Mouse (Mus musculus) brown adipose tissue, adult 24 weeks (tissue): ENCODE data around the gene Dnah2. TPM values are rescaled to one million over a fixed set of nuclear protein-coding genes. Genes with fewer than 3 reads are reported as not detected.

Source experiments
- H3K27ac ChIP-seq: fragments of 200-500 bp; replicated peaks from 2 replicates; pipeline ENCODE4 v1.5.1; 2012; ENCODE audit warnings: low read depth, mild to moderate bottlenecking, low read length
- H3K4me1 ChIP-seq: fragments of 200-500 bp; 2 replicates; pipeline ENCODE4 v1.6.1; 2012; ENCODE audit warnings: low read length, mixed read lengths; ENCODE audit not compliant: control insufficient read depth, insufficient read depth, insufficient read length
- H3K4me3 ChIP-seq: fragments of 200-500 bp; 2 replicates; pipeline ENCODE4 v1.5.1; 2012; ENCODE audit warnings: low read depth, mild to moderate bottlenecking, low read length, moderate library complexity; ENCODE audit not compliant: insufficient read depth
- polyA plus RNA-seq: library from polyadenylated mRNA; stranded (reverse); fragments of >200 nt; gene quantifications from 2 replicates; pipeline ENCODE4 v1.2.4, GENCODE M21; 2012; ENCODE audit not compliant: missing spikeins, insufficient read depth, insufficient read length

The Dnah2 gene
- polyA plus RNA-seq, 1 experiment: not detected

GRCm38 (mm10) chr11:69417449-69418384 is 131.2 kb downstream of the Dnah2 start:
- H3K27ac ChIP-seq: peak overlapping the region; percentile 98
- H3K4me1 ChIP-seq: peaks cover 13% of the 10 kb centered on the region
- H3K4me3 ChIP-seq: peak overlapping the region; percentile 66

GRCm38 (mm10) chr11:69416921-69417448 is 131.9 kb downstream of the Dnah2 start:
- peak overlapping the region; percentile 98 for H3K27ac ChIP-seq
- peak overlapping the region; percentile 66 for H3K4me3 ChIP-seq
- H3K4me1 ChIP-seq: peaks cover 13% of the 10 kb centered on the region

- Histone ChIP-seq H3K4me3 (peak overlapping the region; percentile 66; the same call in 1 of the 2 replicates), H3K27ac (peak overlapping the region; percentile 98), H3K4me1 (peaks cover 15% of the 10 kb centered on the region)
Observed at GRCm38 (mm10) chr11:69416509-69416908, 132.4 kb downstream of the Dnah2 start.

GRCm38 (mm10) chr11:69415668-69416451 is 133.1 kb downstream of the Dnah2 start:
- peaks cover 15% of the 10 kb centered on the region for H3K4me1 ChIP-seq

GRCm38 (mm10) chr11:69415327-69415667 is 133.6 kb downstream of the Dnah2 start:
- peaks cover 15% of the 10 kb centered on the region for H3K4me1 ChIP-seq
- H3K27ac ChIP-seq: peak overlapping the region; percentile 90

More at GRCm38 (mm10) chr11:69415668-69416451, 133.1 kb downstream of the Dnah2 start:
- H3K4me3 ChIP-seq: peak overlapping the region; percentile 68
- H3K27ac ChIP-seq: peak overlapping the region; percentile 90

GRCm38 (mm10) chr11:69414421-69415326 is 134.2 kb downstream of the Dnah2 start:
- Histone ChIP-seq H3K4me1 (peaks cover 15% of the 10 kb centered on the region), H3K4me3 (peak overlapping the region; percentile 68), H3K27ac (peak overlapping the region; percentile 86)

More at GRCm38 (mm10) chr11:69415327-69415667, 133.6 kb downstream of the Dnah2 start:
- peak overlapping the region; percentile 68 for H3K4me3 ChIP-seq

GRCm38 (mm10) chr11:69413221-69414181 is 135.4 kb downstream of the Dnah2 start, which contains the start of gene Kdm6b:
TSS of gene Kdm6b (minus strand) at chr11:69413675.
- peak within 1 kb of the TSS; percentile 74 for H3K27ac ChIP-seq
- H3K4me3 ChIP-seq: peak within 1 kb of the TSS; percentile 68
- H3K4me1 ChIP-seq: peaks cover 15% of the 10 kb centered on the region

- Histone ChIP-seq H3K4me1 (peaks cover 15% of the 10 kb centered on the region), H3K27ac (peak overlapping the region; percentile 15; the same call in 1 of the 2 replicates), H3K4me3 (no peak overlapping the region)
Observed at GRCm38 (mm10) chr11:69412548-69412947, 136.4 kb downstream of the Dnah2 start.

- Histone ChIP-seq H3K4me3 (peak overlapping the region; percentile 98), H3K4me1 (peaks cover 12% of the 10 kb centered on the region)
Observed at GRCm38 (mm10) chr11:69411538-69412203, 137.2 kb downstream of the Dnah2 start.

GRCm38 (mm10) chr11:69411073-69411535 is 137.8 kb downstream of the Dnah2 start:
- Histone ChIP-seq H3K4me3 (peak overlapping the region; percentile 98), H3K4me1 (peaks cover 12% of the 10 kb centered on the region), H3K27ac (peak overlapping the region; percentile 99)

More at GRCm38 (mm10) chr11:69411538-69412203, 137.2 kb downstream of the Dnah2 start:
- peak overlapping the region; percentile 81 for H3K27ac ChIP-seq

- Histone ChIP-seq H3K27ac (peak overlapping the region; percentile 99), H3K4me1 (peaks cover 12% of the 10 kb centered on the region), H3K4me3 (peak overlapping the region; percentile 98)
Observed at GRCm38 (mm10) chr11:69410310-69411072, 138.4 kb downstream of the Dnah2 start.

- Histone ChIP-seq H3K4me3 (peak overlapping the region; percentile 98), H3K4me1 (peaks cover 12% of the 10 kb centered on the region)
Observed at GRCm38 (mm10) chr11:69410045-69410309, 138.9 kb downstream of the Dnah2 start.

More at GRCm38 (mm10) chr11:69410045-69410309, 138.9 kb downstream of the Dnah2 start:
- peak overlapping the region; percentile 99 for H3K27ac ChIP-seq
